Mouse (Mus musculus) limb, embryonic 15.5 days (tissue): ENCODE measurements around the gene Six6. TPM values are rescaled to one million over a fixed set of nuclear protein-coding genes. Genes with fewer than 3 reads are reported as not detected.
A peak's percentile ranks its signal among the peaks of the same experiment; 100 is the strongest.

Experiments
- ATAC-seq: fragments of 200-750 bp; cut with Nextera tagmentation; 2 replicates; pipeline ENCODE4 v1.8.0; 2017; ENCODE audit warnings: low read depth, moderate TSS enrichment; ENCODE audit not compliant: insufficient number of reproducible peaks, low FRiP score, low TSS enrichment
- H3K27ac ChIP-seq: fragments of 300-500 bp; sonication (generic); 2 replicates; pipeline ENCODE4 v1.5.1; 2015; ENCODE audit warnings: moderate library complexity, mild to moderate bottlenecking, inconsistent platforms
- H3K27me3 ChIP-seq: fragments of 300-500 bp; sonication (generic); 2 replicates; pipeline ENCODE4 v1.6.1; 2015; ENCODE audit warnings: inconsistent platforms
- H3K36me3 ChIP-seq: fragments of 300-500 bp; sonication (generic); 2 replicates; pipeline ENCODE4 v1.6.1; 2015; ENCODE audit warnings: inconsistent platforms
- H3K4me1 ChIP-seq: fragments of 300-500 bp; sonication (generic); 2 replicates; pipeline ENCODE4 v1.6.1; 2015; ENCODE audit warnings: inconsistent platforms
- H3K4me2 ChIP-seq: fragments of 300-500 bp; sonication (generic); 2 replicates; pipeline ENCODE4 v1.6.1; 2015; ENCODE audit warnings: mild to moderate bottlenecking, inconsistent platforms
- H3K4me3 ChIP-seq: fragments of 300-500 bp; sonication (generic); 2 replicates; pipeline ENCODE4 v1.5.1; 2015; ENCODE audit warnings: mild to moderate bottlenecking, inconsistent platforms
- H3K9ac ChIP-seq: fragments of 300-500 bp; sonication (generic); 2 replicates; pipeline ENCODE4 v1.6.1; 2015; ENCODE audit warnings: inconsistent platforms
- H3K9me3 ChIP-seq: fragments of 300-500 bp; sonication (generic); 2 replicates; pipeline ENCODE4 v1.6.1; 2016; ENCODE audit warnings: inconsistent platforms
- WGBS: fragments of 180-500 bp; shearing (Covaris S2); methylation state at CpG from one replicate; pipeline ENCODE4 v1.1.7; 2015; 5-methylcytosine and 5-hydroxymethylcytosine counted together
- polyA plus RNA-seq: library from polyadenylated mRNA; unstranded; fragments of >200 nt; fragmentation: Nextera tagmentation; extraction: Ambion mirVana; gene quantifications from 2 replicates; pipeline ENCODE4 v1.2.1, GENCODE M21; 2015

Gene Six6
- polyA plus RNA-seq, 1 experiment from 2014 or later, result not detected

GRCm38 (mm10) chr12:72967541-72967940, 27.8 kb downstream of the Six6 start:
- Histone ChIP-seq H3K9me3 (no peaks in the 10 kb centered on the region), H3K4me2 (no peak overlapping the region), H3K4me1 (no peaks in the 10 kb centered on the region), H3K27ac (no peak overlapping the region), H3K9ac (no peak overlapping the region), H3K4me3 (no peak overlapping the region), H3K36me3 (no peaks in the 10 kb centered on the region), H3K27me3 (no peaks in the 10 kb centered on the region; the same call in 1 of the 2 replicates)
- 83% methylated on average over 7 of the region's 7 CpGs for WGBS
- no peak for ATAC-seq

DNA sequence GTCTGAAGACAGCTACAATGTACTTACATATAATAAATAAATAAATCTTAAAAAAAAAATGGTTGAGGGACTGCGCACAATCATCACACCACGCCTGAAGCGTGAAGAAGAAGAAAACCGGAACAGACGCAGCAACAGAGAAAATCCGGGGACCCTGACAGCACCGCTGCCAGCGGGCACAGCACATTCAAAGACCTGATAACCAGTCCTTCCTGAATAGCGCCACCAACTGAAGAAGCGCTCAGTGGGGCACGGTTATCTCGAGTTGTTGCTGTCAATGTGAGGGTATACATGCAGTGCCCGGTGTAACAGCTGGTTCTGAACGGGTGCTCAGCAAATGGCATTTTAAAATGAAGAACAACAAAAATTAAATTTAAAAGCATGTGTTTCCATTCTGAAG, 30.9 kb downstream of the Six6 start:
- 72% methylated on average over 14 of the region's 14 CpGs for WGBS
- Histone ChIP-seq H3K36me3 (no peaks in the 10 kb centered on the region), H3K4me1 (no peaks in the 10 kb centered on the region), H3K4me2 (no peak overlapping the region), H3K27ac (no peak overlapping the region), H3K9me3 (no peaks in the 10 kb centered on the region), H3K4me3 (no peak overlapping the region), H3K9ac (no peak overlapping the region), H3K27me3 (peaks cover 7% of the 10 kb centered on the region; the same call in 1 of the 2 replicates)
- no peak for ATAC-seq

GRCm38 (mm10) chr12:72973161-72973560, 33.5 kb downstream of the Six6 start:
- no peak overlapping the region for H3K27ac ChIP-seq
- ATAC-seq, result no peak
- no peak overlapping the region for H3K4me3 ChIP-seq
- peaks cover 7% of the 10 kb centered on the region; the same call in 1 of the 2 replicates for H3K27me3 ChIP-seq
- H3K9me3 ChIP-seq, result no peaks in the 10 kb centered on the region
- 5% methylated on average over 6 of the region's 6 CpGs for WGBS
- no peak overlapping the region for H3K9ac ChIP-seq
- peaks cover 13% of the 10 kb centered on the region for H3K4me1 ChIP-seq
- no peaks in the 10 kb centered on the region for H3K36me3 ChIP-seq
- H3K4me2 ChIP-seq, result no peak overlapping the region

DNA sequence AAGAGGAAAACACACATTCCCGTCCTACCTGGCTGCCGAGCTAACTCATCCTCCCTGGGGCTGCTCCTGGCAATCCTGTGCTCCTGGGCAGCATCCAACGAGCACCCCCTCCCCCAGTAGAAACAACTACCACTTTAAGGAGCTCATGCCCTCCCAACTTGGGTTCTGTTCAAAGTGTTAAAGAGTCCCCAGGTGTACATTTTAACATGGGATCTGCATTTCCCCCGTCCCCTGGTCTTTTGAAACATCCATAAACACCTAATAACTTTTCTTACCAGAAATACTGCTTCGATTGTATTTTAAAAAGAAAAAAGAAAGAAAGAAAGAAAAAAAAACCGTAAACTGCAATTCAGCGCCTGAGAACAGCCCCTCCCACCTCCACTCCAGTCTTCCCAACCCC, 36.5 kb downstream of the Six6 start:
- H3K27me3 ChIP-seq, result peaks cover 11% of the 10 kb centered on the region; the same call in 1 of the 2 replicates
- H3K27ac ChIP-seq, result peak overlapping the region; percentile 40; the same call in 1 of the 2 replicates
- WGBS, result 1% methylated on average over 7 of the region's 7 CpGs
- peaks cover 13% of the 10 kb centered on the region for H3K4me1 ChIP-seq
- no peak overlapping the region for H3K9ac ChIP-seq
- no peaks in the 10 kb centered on the region for H3K36me3 ChIP-seq
- peak overlapping the region; percentile 46 for H3K4me2 ChIP-seq
- ATAC-seq, result no peak
- H3K9me3 ChIP-seq, result no peaks in the 10 kb centered on the region
- peak overlapping the region; percentile 26 for H3K4me3 ChIP-seq

- 0 out of 2 replicates have a peak, but pooled peaks have one; percentile 55 for ATAC-seq
- no peak overlapping the region for H3K9ac ChIP-seq
- 1% methylated on average over 12 of the region's 12 CpGs for WGBS
- H3K27ac ChIP-seq, result peak overlapping the region; percentile 40
- peaks cover 13% of the 10 kb centered on the region for H3K4me1 ChIP-seq
- H3K27me3 ChIP-seq, result peaks cover 12% of the 10 kb centered on the region; the same call in 1 of the 2 replicates
- peak overlapping the region; percentile 46 for H3K4me2 ChIP-seq
- H3K4me3 ChIP-seq, result peak overlapping the region; percentile 26
- no peaks in the 10 kb centered on the region for H3K36me3 ChIP-seq
- H3K9me3 ChIP-seq, result no peaks in the 10 kb centered on the region
These were observed 37.0 kb downstream of the Six6 start for GRCm38 (mm10) chr12:72976718-72977117.

DNA sequence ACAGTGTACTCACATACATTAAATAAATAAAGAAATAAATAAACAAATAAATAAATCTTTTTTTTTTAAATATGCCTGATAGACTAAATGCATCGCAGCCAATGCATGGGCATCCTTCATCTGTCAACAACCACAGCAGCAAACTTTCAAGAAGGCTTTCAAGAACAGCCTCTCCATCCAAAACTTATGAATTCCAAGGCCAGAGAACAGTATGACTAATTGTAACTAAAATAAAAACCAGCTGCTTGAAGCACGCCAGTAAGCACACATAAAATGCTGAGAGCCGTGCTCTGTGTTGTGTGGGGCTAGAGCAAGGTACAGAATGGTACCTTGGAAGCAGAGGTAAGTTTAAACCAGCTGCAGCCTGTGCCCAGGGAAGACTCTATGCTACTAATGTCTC, 38.2 kb downstream of the Six6 start:
- no peak overlapping the region for H3K27ac ChIP-seq
- peaks cover 12% of the 10 kb centered on the region; the same call in 1 of the 2 replicates for H3K27me3 ChIP-seq
- H3K4me1 ChIP-seq, result peaks cover 23% of the 10 kb centered on the region
- no peak overlapping the region for H3K4me3 ChIP-seq
- H3K9ac ChIP-seq, result no peak overlapping the region
- no peaks in the 10 kb centered on the region for H3K9me3 ChIP-seq
- ATAC-seq, result no peak
- H3K36me3 ChIP-seq, result no peaks in the 10 kb centered on the region
- H3K4me2 ChIP-seq, result no peak overlapping the region
- 35% methylated on average over 3 of the region's 3 CpGs for WGBS

DNA sequence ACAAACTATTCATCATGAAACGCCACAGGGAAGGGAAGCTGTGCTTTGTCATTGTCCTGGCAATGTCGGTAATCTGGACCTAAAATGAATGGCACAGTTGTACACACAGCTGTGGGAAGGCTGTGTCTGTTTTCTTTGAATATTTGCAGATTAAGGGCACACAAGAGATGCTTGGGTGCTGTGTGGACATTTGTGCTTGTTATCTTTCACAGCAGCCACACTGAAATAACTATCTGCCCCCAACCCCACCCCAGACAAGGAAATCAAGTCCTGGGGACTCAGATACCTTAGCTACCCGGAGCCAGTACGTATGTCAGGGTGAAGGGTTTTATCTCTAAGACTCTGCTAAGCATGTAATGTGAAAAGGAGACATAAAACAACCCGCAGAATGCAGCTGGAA, 39.5 kb downstream of the Six6 start:
- no peak for ATAC-seq
- Histone ChIP-seq H3K27me3 (peaks cover 7% of the 10 kb centered on the region; the same call in 1 of the 2 replicates), H3K4me2 (no peak overlapping the region), H3K9me3 (no peaks in the 10 kb centered on the region), H3K4me1 (peaks cover 27% of the 10 kb centered on the region), H3K9ac (no peak overlapping the region), H3K4me3 (no peak overlapping the region), H3K36me3 (no peaks in the 10 kb centered on the region), H3K27ac (no peak overlapping the region)
- WGBS, result 76% methylated on average over 5 of the region's 5 CpGs

- H3K9ac ChIP-seq, result no peak overlapping the region
- peaks cover 5% of the 10 kb centered on the region; the same call in 1 of the 2 replicates for H3K27me3 ChIP-seq
- H3K4me3 ChIP-seq, result no peak overlapping the region
- H3K36me3 ChIP-seq, result no peaks in the 10 kb centered on the region
- H3K4me2 ChIP-seq, result no peak overlapping the region
- H3K9me3 ChIP-seq, result no peaks in the 10 kb centered on the region
- ATAC-seq, result no peak
- H3K27ac ChIP-seq, result peak overlapping the region; percentile 74
- WGBS, result 65% methylated on average over 10 of the region's 10 CpGs
- H3K4me1 ChIP-seq, result peaks cover 13% of the 10 kb centered on the region
These were observed 42.9 kb downstream of the Six6 start for GRCm38 (mm10) chr12:72982616-72983015.

GRCm38 (mm10) chr12:72983071-72983857, 43.6 kb downstream of the Six6 start:
- H3K4me1 ChIP-seq, result peaks cover 13% of the 10 kb centered on the region
- no peak overlapping the region for H3K4me3 ChIP-seq
- 47% methylated on average over 8 of the region's 8 CpGs for WGBS
- H3K36me3 ChIP-seq, result no peaks in the 10 kb centered on the region
- H3K4me2 ChIP-seq, result no peak overlapping the region
- H3K9me3 ChIP-seq, result no peaks in the 10 kb centered on the region
- peaks cover 5% of the 10 kb centered on the region; the same call in 1 of the 2 replicates for H3K27me3 ChIP-seq
- ATAC-seq, result no peak
- H3K27ac ChIP-seq, result peak overlapping the region; percentile 74
- no peak overlapping the region for H3K9ac ChIP-seq

Other genes with a start within 250 kb of the Six6 start
- 38.7 and 44.4 TPM in 2 replicates for gene Ppm1a, start 182.4 kb upstream of the Six6 start, polyA plus RNA-seq
- gene 4930447C04Rik, start 882 bp downstream of the Six6 start, polyA plus RNA-seq, result 2.4 and 3.9 TPM in 2 replicates
- 28.2 and 34.3 TPM in 2 replicates for gene Six1, start 114.0 kb downstream of the Six6 start, polyA plus RNA-seq
- gene Six4, start 173.6 kb downstream of the Six6 start, polyA plus RNA-seq, result 3.7 and 4.3 TPM in 2 replicates
- gene Mnat1, start 183.8 kb downstream of the Six6 start, polyA plus RNA-seq, result 30.7 and 33.3 TPM in 2 replicates